Mouse (Mus musculus) heart, adult 2 months (tissue): ENCODE results near the gene Fut8.

Source experiments
- CTCF ChIP-seq: fragments of 200-600 bp; IDR thresholded peaks from 2 replicates; pipeline ENCODE4 v1.8.1; 2022; ENCODE audit warnings: antibody characterized with exemption, mild to moderate bottlenecking, moderate library complexity
- EP300 ChIP-seq: fragments of 200-500 bp; IDR thresholded peaks from 2 replicates; pipeline ENCODE4 v1.6.1; 2011; ENCODE audit warnings: low read depth, low read length, control low read depth; ENCODE audit not compliant: insufficient read depth
- POLR2A ChIP-seq: fragments of 200-500 bp; IDR thresholded peaks from 2 replicates; pipeline ENCODE4 v1.6.1; 2011; ENCODE audit warnings: mild to moderate bottlenecking, low read depth, low read length, control low read depth; ENCODE audit not compliant: insufficient read depth

- no peak for TF ChIP-seq CTCF
- no peak for TF ChIP-seq EP300
- no peak for TF ChIP-seq POLR2A
Measured at GRCm38 (mm10) chr12:77324142-77324541, 86.2 kb downstream of the Fut8 start.
